Mouse (Mus musculus): ENCODE data around the gene Vmn1r4. TPM values are rescaled to one million over a fixed set of nuclear protein-coding genes. Genes with fewer than 3 reads are reported as not detected.
A peak's percentile ranks its signal among the peaks of the same experiment; 100 is the strongest.

Vmn1r4 gene
- polyA plus RNA-seq, 1 experiment from 2014 or later = 0.12 TPM

DNA sequence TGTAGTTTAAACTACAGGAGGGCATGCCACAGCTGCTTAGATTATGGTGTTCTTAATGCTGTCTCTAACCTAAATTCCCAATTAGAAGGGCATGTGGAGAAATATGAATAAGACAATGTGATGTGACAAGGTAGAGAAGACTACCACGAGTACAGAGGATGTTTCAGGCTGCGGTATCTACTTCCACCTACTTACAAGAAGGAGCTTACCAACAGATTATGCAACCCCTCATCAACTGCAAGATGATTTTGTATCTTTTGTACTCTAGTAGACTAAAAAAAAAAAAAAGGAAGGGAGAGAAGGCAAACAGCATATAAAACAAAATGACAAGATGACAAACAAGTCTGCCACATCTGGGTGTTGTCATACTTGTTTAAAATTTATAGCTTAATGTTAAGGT, 15.4 kb upstream of the Vmn1r4 start:
- TF ChIP-seq EP300 (optimal IDR thresholded peaks at IDR 0.05) (no peak), CTCF (IDR thresholded peaks at IDR 0.05; ENCODE audit: low read depth) (no peak)
- H3K4me3 ChIP-seq (ENCODE audit: low read depth, low read length) = no peak overlapping the region
- H3K9me3 ChIP-seq (ENCODE audit: control insufficient read depth, low read length) = no peaks in the 10 kb centered on the region
- H3K4me1 ChIP-seq (replicated peaks; ENCODE audit: control insufficient read depth, insufficient read depth) = no peaks in the 10 kb centered on the region; the same call in 1 of the 2 replicates
- no peak overlapping the region for H3K27ac ChIP-seq (replicated peaks)
- no peaks in the 10 kb centered on the region for H3K27me3 ChIP-seq (ENCODE audit: control insufficient read depth, insufficient read depth, low read length)
- ATAC-seq (ENCODE audit: low FRiP score, low TSS enrichment) = no peak
- no peak overlapping the region for H3K9ac ChIP-seq (ENCODE audit: low read length)
- H3K4me2 ChIP-seq (replicated peaks; ENCODE audit: low read depth) = no peak overlapping the region
- no peaks in the 10 kb centered on the region for H3K36me3 ChIP-seq (ENCODE audit: control insufficient read depth, insufficient read depth, low read length)
- WGBS = 83% methylated on average over 2 of the region's 2 CpGs
- no peak for DNase-seq (ENCODE audit: low spot score)

DNA sequence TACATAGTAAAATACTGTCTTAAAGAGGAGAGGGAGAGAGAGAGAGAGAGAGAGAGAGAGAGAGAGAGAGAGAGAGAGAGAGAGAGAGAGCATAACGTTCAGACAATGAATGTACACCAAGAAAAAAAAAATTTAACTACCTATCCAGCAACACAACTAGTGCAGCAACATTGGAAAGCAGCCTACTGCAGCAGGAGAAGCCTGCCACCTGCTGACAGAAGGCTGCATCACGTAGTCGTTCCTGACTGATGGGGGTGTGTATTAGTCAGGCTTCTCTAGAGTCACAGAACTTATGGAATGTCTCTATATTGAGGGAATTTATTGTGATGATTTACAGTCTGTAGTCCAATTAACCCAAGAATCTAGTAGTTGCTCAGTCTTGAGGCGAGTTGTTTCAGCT, 14.9 kb upstream of the Vmn1r4 start:
- WGBS = 6% methylated on average over 4 of the region's 4 CpGs
- H3K9me3 ChIP-seq (ENCODE audit: control insufficient read depth, low read length) = no peaks in the 10 kb centered on the region
- H3K36me3 ChIP-seq (ENCODE audit: control insufficient read depth, insufficient read depth, low read length) = no peaks in the 10 kb centered on the region
- H3K4me1 ChIP-seq (replicated peaks; ENCODE audit: control insufficient read depth, insufficient read depth) = no peaks in the 10 kb centered on the region; the same call in 1 of the 2 replicates
- no peak overlapping the region for H3K27ac ChIP-seq (replicated peaks)
- no peak overlapping the region for H3K4me2 ChIP-seq (replicated peaks; ENCODE audit: low read depth)
- H3K27me3 ChIP-seq (ENCODE audit: control insufficient read depth, insufficient read depth, low read length) = no peaks in the 10 kb centered on the region
- no peak overlapping the region for H3K9ac ChIP-seq (ENCODE audit: low read length)
- H3K4me3 ChIP-seq (ENCODE audit: low read depth, low read length) = no peak overlapping the region
- TF ChIP-seq CTCF (IDR thresholded peaks at IDR 0.05; ENCODE audit: low read depth) = peak; percentile 94
- no peak for TF ChIP-seq EP300 (optimal IDR thresholded peaks at IDR 0.05)
- DNase-seq (ENCODE audit: low spot score) = peak; percentile 77
- ATAC-seq (ENCODE audit: low FRiP score, low TSS enrichment) = peak; percentile 69

DNA sequence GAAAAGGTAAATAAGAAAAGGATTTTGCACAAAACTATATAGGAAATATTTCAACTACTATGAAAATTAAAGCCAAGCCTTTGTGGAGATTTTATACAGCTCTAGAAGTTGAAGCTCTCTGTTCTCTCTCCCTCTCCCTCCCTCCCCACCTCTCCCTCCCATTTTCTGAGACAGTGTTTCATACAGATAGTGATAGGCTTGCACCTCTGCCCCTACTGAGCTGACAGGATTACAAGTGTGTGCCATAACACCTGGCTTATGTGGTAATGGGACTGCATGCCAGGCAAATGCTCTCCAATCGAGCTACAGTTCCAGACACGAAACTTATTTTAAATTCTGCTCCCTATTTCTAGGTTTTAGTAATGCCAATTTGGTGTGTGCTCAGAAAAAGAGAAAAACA, 12.9 kb upstream of the Vmn1r4 start:
- H3K27ac ChIP-seq (replicated peaks) = no peak overlapping the region
- H3K9me3 ChIP-seq (ENCODE audit: control insufficient read depth, low read length) = no peaks in the 10 kb centered on the region
- no peak overlapping the region for H3K4me3 ChIP-seq (ENCODE audit: low read depth, low read length)
- DNase-seq (ENCODE audit: low spot score) (no peak), ATAC-seq (ENCODE audit: low FRiP score, low TSS enrichment) (no peak)
- no peak overlapping the region for H3K9ac ChIP-seq (ENCODE audit: low read length)
- WGBS = 73% methylated on average over 2 of the region's 2 CpGs
- TF ChIP-seq CTCF (IDR thresholded peaks at IDR 0.05; ENCODE audit: low read depth) = no peak
- no peak for TF ChIP-seq EP300 (optimal IDR thresholded peaks at IDR 0.05)
- H3K27me3 ChIP-seq (ENCODE audit: control insufficient read depth, insufficient read depth, low read length) = no peaks in the 10 kb centered on the region
- no peaks in the 10 kb centered on the region for H3K4me1 ChIP-seq (replicated peaks; ENCODE audit: control insufficient read depth, insufficient read depth)
- H3K4me2 ChIP-seq (replicated peaks; ENCODE audit: low read depth) = no peak overlapping the region
- H3K36me3 ChIP-seq (ENCODE audit: control insufficient read depth, insufficient read depth, low read length) = no peaks in the 10 kb centered on the region

DNA sequence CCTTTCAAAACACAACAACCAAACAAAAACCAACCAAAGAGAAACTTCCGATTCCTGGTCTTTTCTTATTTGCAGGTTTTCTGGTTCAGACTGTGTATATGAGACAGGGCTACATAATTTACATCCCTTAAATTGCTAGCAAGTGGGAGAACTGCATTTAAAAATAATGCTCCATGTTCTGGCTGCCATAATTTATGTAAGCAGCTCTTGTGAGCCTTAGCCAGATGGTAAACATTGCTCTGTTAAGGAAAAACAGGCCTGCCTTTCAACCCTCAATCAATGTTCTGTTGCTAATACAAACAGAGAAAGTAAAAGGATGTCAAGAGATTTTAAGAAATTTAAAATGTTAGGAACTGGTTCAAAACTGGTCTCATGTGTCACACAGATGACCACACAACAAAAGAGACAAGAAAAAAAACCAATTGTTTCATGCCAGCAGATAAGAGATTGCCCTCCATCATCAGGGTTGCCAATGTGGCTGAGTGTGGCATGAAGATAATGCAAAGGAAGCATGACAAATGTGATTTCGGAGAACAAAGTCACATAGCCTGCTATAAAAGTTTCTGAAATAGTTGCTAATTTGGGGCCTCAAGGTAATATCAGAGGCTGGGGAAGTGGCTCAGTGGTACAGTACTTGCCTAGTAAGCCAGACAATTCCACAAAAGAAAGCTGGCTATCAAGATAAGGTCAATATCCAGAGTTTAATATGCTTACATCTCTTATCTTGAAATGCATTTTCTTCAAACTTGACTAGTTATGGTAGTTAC, 10.5 kb upstream of the Vmn1r4 start:
- H3K27ac ChIP-seq (replicated peaks) = 0 out of 2 replicates have a peak overlapping the region, but pooled peaks have one; percentile 4
- no peak overlapping the region for H3K4me3 ChIP-seq (ENCODE audit: low read depth, low read length)
- no peak for ATAC-seq (ENCODE audit: low FRiP score, low TSS enrichment)
- DNase-seq (ENCODE audit: low spot score) = no peak
- TF ChIP-seq CTCF (IDR thresholded peaks at IDR 0.05; ENCODE audit: low read depth) (no peak), EP300 (optimal IDR thresholded peaks at IDR 0.05) (no peak)
- H3K36me3 ChIP-seq (ENCODE audit: control insufficient read depth, insufficient read depth, low read length) = no peaks in the 10 kb centered on the region
- no peak overlapping the region for H3K9ac ChIP-seq (ENCODE audit: low read length)
- H3K9me3 ChIP-seq (ENCODE audit: control insufficient read depth, low read length) = no peaks in the 10 kb centered on the region
- no peaks in the 10 kb centered on the region for H3K27me3 ChIP-seq (ENCODE audit: control insufficient read depth, insufficient read depth, low read length)
- 65% methylated on average over 2 of the region's 2 CpGs for WGBS
- H3K4me2 ChIP-seq (replicated peaks; ENCODE audit: low read depth) = no peak overlapping the region
- no peaks in the 10 kb centered on the region for H3K4me1 ChIP-seq (replicated peaks; ENCODE audit: control insufficient read depth, insufficient read depth)

DNA sequence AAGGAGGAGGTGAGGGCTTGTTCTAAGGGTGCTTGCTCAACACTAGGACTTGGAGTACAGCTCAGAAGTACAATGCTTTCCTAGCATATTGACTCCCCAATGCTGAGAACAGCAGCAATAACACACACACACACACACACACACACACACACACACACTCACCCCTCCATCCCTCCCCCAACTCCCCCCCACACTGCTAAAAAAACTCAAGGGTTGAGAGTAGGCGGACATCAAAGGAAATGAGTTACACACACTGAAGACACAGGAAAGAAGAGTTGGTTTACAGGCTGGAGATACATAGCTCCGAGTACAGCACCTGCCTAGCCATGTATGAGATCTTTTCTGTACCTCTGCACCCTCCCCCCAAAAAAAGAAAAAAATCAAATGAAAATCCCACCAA, 7.5 kb upstream of the Vmn1r4 start:
- Histone ChIP-seq H3K4me2 (replicated peaks; ENCODE audit: low read depth) (no peak overlapping the region), H3K4me3 (ENCODE audit: low read depth, low read length) (no peak overlapping the region), H3K9me3 (ENCODE audit: control insufficient read depth, low read length) (no peaks in the 10 kb centered on the region), H3K27ac (replicated peaks) (no peak overlapping the region), H3K9ac (ENCODE audit: low read length) (no peak overlapping the region), H3K4me1 (replicated peaks; ENCODE audit: control insufficient read depth, insufficient read depth) (no peaks in the 10 kb centered on the region), H3K36me3 (ENCODE audit: control insufficient read depth, insufficient read depth, low read length) (no peaks in the 10 kb centered on the region), H3K27me3 (ENCODE audit: control insufficient read depth, insufficient read depth, low read length) (no peaks in the 10 kb centered on the region)
- ATAC-seq (ENCODE audit: low FRiP score, low TSS enrichment) (no peak), DNase-seq (ENCODE audit: low spot score) (no peak)
- TF ChIP-seq EP300 (optimal IDR thresholded peaks at IDR 0.05) = no peak
- no peak for TF ChIP-seq CTCF (IDR thresholded peaks at IDR 0.05; ENCODE audit: low read depth)
- WGBS = 87% methylated on average over 2 of the region's 2 CpGs
